Mouse (Mus musculus) neutrophil, adult 5-6 weeks (primary cell): Measurements from ENCODE around the gene Nupr1l. TPM values are rescaled to one million over a fixed set of nuclear protein-coding genes. Genes with fewer than 3 reads are reported as not detected.

ENCODE experiments used
- ATAC-seq: fragments of 151-379, 151-347 bp; 2 replicates; pipeline ENCODE4 v1.8.0; 2017; ENCODE audit warnings: mild to moderate bottlenecking, moderate TSS enrichment; ENCODE audit not compliant: insufficient number of reproducible peaks, poor library complexity, low FRiP score, severe bottlenecking; ENCODE audit errors: extremely low read depth
- total RNA-seq: library from RNA; stranded (forward); fragments of 200-1000 nt; gene quantifications from 2 replicates; pipeline ENCODE4 v1.2.3, GENCODE M21; 2017

The Nupr1l gene
- total RNA-seq, 1 experiment from 2014 or later = 10.5 TPM

- no peak for ATAC-seq
Observed at GRCm38 (mm10) chr5:129952143-129952542, 43.8 kb downstream of the Nupr1l start.

DNA sequence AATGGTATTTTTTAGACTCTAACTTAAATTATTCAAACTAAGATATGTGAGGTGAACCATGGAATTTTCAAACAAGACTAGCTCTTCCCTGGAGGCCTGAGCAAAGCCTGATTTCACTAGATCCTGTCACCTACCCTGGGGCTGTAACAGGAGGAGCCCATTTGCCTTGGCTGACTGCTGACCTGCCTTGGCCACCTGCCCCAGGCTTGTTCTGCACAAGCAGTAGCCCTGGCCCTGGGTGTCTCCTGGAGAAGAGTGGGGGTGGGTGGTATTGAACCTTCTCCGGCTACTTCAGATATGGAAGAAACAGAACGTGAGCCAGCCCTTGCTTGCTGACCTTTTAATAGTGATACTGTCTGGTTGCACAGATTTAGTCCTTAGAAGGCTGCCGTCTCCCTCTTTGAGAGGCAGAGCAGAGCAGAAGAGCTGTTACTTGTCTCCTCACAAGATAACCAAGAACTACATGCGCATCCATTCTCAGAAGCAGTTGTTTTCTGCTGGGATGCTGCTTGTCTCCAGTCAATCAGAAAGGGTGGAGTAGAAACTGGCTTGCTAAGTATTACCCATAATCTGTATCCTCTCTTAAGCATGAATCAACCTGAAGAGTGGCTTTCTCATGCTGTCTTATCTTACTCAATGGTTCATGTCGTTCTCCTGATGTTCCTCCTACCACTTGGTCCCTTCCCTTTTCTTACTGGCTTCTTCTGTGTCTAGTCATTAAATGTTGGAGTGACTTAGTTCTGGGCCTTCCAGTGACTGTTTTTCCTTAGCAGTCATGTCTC, 46.3 kb downstream of the Nupr1l start:
- no peak for ATAC-seq

DNA sequence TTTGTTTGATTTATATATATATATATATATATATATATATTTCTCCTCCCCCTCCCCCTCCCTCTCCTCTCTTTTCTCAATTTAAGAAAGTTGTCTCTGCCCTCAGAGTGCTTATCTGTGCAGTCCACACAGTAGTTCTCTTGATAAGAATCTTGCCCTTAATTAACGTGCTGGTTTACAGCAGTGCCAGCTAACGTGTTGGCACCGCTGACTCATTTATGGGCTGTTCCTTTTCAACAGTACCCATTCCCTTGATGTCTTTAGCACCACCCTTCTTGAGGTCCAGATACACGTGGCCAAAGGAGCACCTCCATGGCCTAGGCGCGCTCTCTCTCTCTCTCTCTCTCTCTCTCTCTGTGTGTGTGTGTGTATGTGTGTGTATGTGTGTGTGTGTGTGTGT, 47.5 kb downstream of the Nupr1l start:
- no peak for ATAC-seq

GRCm38 (mm10) chr5:129963224-129963623, 54.9 kb downstream of the Nupr1l start:
- no peak for ATAC-seq

Other genes starting within 250 kb of the Nupr1l start
- gene Zfp11, start 238.4 kb upstream of the Nupr1l start, total RNA-seq = 0.70 and 0.74 TPM in 2 replicates
- gene Sept14, start 200.0 kb upstream of the Nupr1l start, total RNA-seq = not detected in 2 replicates
- 36.1 and 42.6 TPM in 2 replicates for gene Mrps17, start 193.0 kb upstream of the Nupr1l start, total RNA-seq
- gene Nipsnap2, start 183.5 kb upstream of the Nupr1l start, total RNA-seq = 27.0 and 29.1 TPM in 2 replicates
- gene Psph, start 121.1 kb upstream of the Nupr1l start, total RNA-seq = 8.3 and 11.2 TPM in 2 replicates
- gene Sumf2, start 61.6 kb upstream of the Nupr1l start, total RNA-seq = 6.4 and 8.6 TPM in 2 replicates
- 116 and 119 TPM in 2 replicates for gene Chchd2, start 21.1 kb upstream of the Nupr1l start, total RNA-seq
- gene Zbed5, start 12.8 kb upstream of the Nupr1l start, total RNA-seq = 1.4 and 1.7 TPM in 2 replicates
- gene Phkg1, start 10.0 kb upstream of the Nupr1l start, total RNA-seq = 0.93 TPM in 1 of 2 replicates, not detected in the other
- 11.9 and 14.3 TPM in 2 replicates for gene Vkorc1l1, start 33.4 kb downstream of the Nupr1l start, total RNA-seq
- gene Gusb, start 94.5 kb downstream of the Nupr1l start, total RNA-seq = 32.0 and 33.5 TPM in 2 replicates
- 7.6 and 7.7 TPM in 2 replicates for gene Asl, start 120.7 kb downstream of the Nupr1l start, total RNA-seq
- gene Crcp, start 120.8 kb downstream of the Nupr1l start, total RNA-seq = 24.9 and 40.4 TPM in 2 replicates
- 19.8 and 23.3 TPM in 2 replicates for gene Tpst1, start 164.8 kb downstream of the Nupr1l start, total RNA-seq
- 3.0 and 5.3 TPM in 2 replicates for gene Kctd7, start 236.3 kb downstream of the Nupr1l start, total RNA-seq